Mouse (Mus musculus) cerebellum, adult 2 months (tissue): ENCODE measurements around the gene D430042O09Rik.
A peak's percentile ranks its signal among the peaks of the same experiment; 100 is the strongest.

Source experiments
- CTCF ChIP-seq: fragments of 200-500 bp; IDR thresholded peaks from 2 replicates; pipeline ENCODE4 v1.5.1; 2011; ENCODE audit warnings: low read depth, mild to moderate bottlenecking, control low read depth, low read length, moderate library complexity, borderline replicate concordance; ENCODE audit not compliant: insufficient read depth
- POLR2A ChIP-seq: fragments of 200-500 bp; IDR thresholded peaks from 2 replicates; pipeline ENCODE4 v1.6.1; 2011; ENCODE audit warnings: low read length, control low read depth, borderline replicate concordance; ENCODE audit not compliant: insufficient read depth

DNA sequence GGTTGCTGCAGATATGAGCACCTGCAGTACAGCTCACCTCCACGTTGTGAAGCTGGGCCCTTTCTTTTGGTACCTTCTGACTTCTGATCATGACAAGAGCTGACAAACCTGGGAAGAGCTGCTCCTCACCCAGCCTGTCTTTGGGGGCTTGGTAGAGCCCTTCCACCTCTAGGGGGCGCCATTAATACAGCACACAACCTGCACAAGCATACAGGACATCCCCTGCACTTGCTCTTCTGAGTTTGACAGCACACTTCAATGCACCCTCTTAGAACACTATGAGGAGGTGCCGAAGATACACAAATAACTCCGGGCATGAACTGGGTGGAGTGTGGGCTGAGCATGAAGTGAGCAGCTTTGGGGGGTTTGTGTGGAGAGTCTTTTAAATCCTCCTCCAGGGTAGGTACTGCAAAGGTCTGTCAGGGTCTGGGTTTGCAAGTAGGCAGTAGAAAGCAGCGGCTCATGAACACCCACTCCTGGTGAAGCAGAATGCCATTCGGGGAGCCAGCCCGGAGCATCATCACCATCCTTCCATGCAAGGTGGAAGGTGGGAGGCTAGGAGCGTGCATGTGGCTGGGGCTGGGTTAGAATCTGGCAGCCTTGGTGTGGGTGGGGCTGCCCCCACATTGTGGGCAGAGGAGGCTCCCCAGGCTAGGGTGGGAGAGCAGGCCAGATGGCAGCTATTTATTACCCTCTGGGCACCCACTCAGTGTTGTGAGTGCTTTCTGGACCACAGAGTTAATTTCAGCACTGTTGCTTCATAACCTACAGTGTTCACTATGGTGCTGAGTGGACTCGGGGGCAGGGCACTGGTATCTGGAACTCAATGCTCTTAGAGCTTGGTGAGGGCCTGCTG, 59.5 kb downstream of the D430042O09Rik start:
- peak; percentile 84 for TF ChIP-seq CTCF
- no peak for TF ChIP-seq POLR2A
